Mouse (Mus musculus) brain, embryonic 14.5 days (tissue): ENCODE data around the gene Mlh3. TPM values are rescaled to one million over a fixed set of nuclear protein-coding genes. Genes with fewer than 3 reads are reported as not detected.
A peak's percentile ranks its signal among the peaks of the same experiment; 100 is the strongest.

Experiments
- DNase-seq: peaks from one replicate; pipeline ENCODE4 v3.0.0-alpha.2; 2011; ENCODE audit warnings: low read depth
- CTCF ChIP-seq: fragments of 200-500 bp; IDR thresholded peaks from 2 replicates; pipeline ENCODE4 v1.5.1; 2012; ENCODE audit warnings: inconsistent platforms, mild to moderate bottlenecking, moderate library complexity, borderline replicate concordance; ENCODE audit not compliant: insufficient read depth, insufficient read length; ENCODE audit errors: extremely low read depth
- POLR2A ChIP-seq: fragments of 200-500 bp; IDR thresholded peaks from 2 replicates; pipeline ENCODE4 v1.6.1; 2012; ENCODE audit warnings: mild to moderate bottlenecking, inconsistent platforms, borderline replicate concordance; ENCODE audit not compliant: poor library complexity, insufficient read depth, insufficient read length, severe bottlenecking; ENCODE audit errors: extremely low read depth
- polyA plus RNA-seq: library from polyadenylated mRNA; depleted of rRNA; stranded (reverse); fragments of >200 nt; gene quantifications from 2 replicates; pipeline ENCODE4 v1.2.3, GENCODE M21; 2012

The Mlh3 gene
- polyA plus RNA-seq, 1 experiment = 10.1 TPM

GRCm38 (mm10) chr12:85219236-85219904, 51.0 kb downstream of the Mlh3 start, which contains the start of gene Eif2b2:
Eif2b2 (plus strand) TSS chr12:85219481.
- TF ChIP-seq POLR2A = peak; percentile 27; the same call in 1 of the 2 replicates
- no peak for TF ChIP-seq CTCF
- DNase-seq = peak; percentile 99

GRCm38 (mm10) chr12:85217733-85218310, 52.6 kb downstream of the Mlh3 start:
- TF ChIP-seq CTCF = no peak

GRCm38 (mm10) chr12:85215031-85215430, 55.4 kb downstream of the Mlh3 start:
- no peak for DNase-seq
- no peak for TF ChIP-seq CTCF
- no peak for TF ChIP-seq POLR2A

More at GRCm38 (mm10) chr12:85217733-85218310, 52.6 kb downstream of the Mlh3 start:
- DNase-seq = no peak

DNA sequence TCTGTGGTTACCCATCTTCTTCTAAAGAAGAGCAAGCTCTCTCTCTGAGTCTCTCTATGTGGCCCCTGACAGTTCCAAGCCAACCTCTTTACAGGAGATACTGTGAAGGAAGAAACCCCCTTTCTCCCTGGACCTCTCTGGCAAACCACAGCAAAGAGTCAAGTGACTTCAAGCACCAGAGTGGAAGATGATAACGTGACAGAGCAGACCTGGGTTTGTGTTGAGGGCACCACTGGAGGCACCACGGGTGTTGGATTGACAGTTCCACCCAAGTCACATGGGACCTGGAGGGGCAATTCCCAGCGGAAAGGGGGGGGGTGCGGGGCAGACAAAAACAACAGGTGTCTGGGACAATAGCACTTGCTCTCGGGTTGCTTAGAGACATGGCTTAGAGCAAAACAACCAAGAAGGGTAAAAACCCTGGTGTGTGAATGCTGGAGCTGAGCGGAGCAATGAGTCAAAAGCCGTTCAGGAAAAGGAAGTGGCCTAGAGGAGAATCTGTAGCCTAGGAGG, 61.7 kb downstream of the Mlh3 start:
- TF ChIP-seq POLR2A = no peak
- TF ChIP-seq CTCF = no peak
- no peak for DNase-seq

GRCm38 (mm10) chr12:85205425-85205824, 65.0 kb downstream of the Mlh3 start:
- no peak for DNase-seq
- TF ChIP-seq CTCF (no peak), POLR2A (no peak)

DNA sequence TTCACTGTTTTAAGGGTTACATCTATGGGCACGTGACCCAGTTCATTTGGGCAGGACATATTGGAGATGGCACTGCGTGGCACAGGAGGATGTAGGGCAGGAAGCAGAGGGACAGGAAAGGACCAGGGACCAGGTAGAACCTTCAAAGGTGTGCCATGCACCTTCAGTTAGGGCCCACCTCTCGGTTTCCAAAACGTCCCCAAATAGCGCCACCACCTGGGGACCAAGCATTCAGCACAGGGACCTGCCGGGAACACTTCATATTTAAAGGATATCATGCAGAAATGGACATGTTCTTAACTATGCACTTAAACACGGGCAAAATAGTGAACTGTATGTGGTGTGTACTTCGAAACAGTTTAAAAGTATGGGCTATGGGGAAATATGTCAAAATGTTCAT, 66.3 kb downstream of the Mlh3 start:
- TF ChIP-seq CTCF = no peak
- TF ChIP-seq POLR2A = no peak
- DNase-seq = no peak

DNA sequence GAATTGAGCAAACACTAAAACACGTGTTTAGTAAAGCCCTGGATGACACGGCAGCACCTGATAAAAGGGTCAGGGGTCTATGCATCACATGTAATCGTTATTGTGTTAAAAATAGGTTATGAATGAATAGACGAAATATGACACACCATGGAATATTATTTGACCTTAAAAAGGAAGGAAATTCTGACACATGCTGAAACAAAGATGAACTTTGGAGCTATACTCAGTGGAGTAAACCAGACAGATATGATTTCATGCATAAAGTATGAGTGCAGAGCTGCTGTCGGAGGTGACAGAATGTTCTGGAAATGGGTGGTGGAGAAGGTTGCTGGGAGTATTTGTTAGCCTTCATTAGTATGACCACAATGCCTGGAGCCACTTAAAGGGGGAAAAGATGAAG, 66.7 kb downstream of the Mlh3 start:
- no peak for TF ChIP-seq CTCF
- TF ChIP-seq POLR2A = no peak
- DNase-seq = no peak

DNA sequence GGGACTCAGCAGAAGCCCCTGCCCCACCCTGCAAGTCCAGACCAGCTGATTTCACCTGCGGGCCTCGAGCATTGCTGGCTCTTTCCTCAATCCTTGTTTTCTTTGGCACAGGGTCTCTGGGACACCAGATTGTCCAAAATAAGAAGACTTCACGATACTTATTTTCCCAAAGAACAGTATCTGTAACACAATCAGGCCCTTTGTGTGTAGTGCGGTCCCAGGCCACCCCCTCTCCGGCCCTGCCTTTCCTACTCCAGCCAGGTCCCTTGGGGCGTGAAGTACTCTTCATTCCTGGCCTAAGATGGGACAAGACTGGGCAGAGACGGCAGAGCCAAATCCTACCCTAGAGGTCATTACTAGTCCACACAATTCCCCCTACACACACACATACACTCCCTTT, 68.2 kb downstream of the Mlh3 start:
- TF ChIP-seq POLR2A (no peak), CTCF (no peak)
- DNase-seq = no peak

- TF ChIP-seq POLR2A (no peak), CTCF (no peak)
- no peak for DNase-seq
Observed at GRCm38 (mm10) chr12:85201830-85202147, 68.6 kb downstream of the Mlh3 start.

DNA sequence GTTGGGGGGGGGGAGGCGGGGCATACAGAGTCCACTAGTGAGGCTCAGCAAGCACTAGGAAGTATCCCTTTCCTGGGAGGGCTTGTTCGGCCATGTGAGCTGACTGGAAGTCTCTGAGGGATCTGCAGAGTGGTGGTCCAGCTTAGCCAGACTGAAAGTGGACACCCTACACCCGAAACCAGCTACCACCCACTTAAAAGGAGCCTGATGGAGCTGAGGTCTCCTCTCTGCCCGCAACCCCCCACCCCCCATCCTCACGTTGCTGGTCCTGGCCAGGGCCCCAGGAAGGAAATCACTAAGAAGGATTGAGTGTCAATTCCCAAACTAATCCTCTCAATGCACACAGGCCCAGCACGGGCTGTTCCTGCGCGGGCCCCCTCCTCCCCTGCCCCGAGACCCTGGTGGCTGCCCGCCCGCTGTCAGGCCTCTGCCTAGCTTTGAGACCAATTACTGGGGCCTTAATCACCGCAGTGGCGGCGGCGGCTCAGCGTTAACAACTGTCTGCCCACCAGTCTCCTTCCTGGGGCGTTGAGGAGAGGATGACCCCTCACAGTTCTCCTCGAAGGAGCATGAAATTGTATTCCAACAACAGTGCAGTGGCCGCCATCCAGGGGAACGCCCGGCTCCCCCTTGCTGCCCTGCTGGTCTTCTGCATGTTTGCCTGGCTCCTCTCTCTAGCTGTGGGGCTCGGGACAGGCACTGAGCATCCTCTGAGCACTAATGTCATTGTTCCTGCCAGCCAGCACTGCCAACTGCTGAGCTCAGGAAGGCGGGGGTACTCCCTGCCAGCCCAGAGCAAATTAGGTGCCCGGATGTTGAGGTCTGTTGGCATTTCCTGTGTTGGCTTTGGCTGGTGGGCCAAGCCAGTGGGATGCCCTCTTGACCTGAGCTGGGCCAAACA, 69.2 kb downstream of the Mlh3 start:
- peak; percentile 77 for DNase-seq
- no peak for TF ChIP-seq POLR2A
- no peak for TF ChIP-seq CTCF

GRCm38 (mm10) chr12:85199954-85200353, 70.4 kb downstream of the Mlh3 start:
- no peak for TF ChIP-seq CTCF
- no peak for DNase-seq
